Mouse (Mus musculus): ENCODE data around the gene Pink1.
"Not testable (repeated sequence)": the region's sequence is repeated elsewhere in the genome, so short reads cannot be mapped to it uniquely, and the experiment has no call there.

Pink1 gene

DNA sequence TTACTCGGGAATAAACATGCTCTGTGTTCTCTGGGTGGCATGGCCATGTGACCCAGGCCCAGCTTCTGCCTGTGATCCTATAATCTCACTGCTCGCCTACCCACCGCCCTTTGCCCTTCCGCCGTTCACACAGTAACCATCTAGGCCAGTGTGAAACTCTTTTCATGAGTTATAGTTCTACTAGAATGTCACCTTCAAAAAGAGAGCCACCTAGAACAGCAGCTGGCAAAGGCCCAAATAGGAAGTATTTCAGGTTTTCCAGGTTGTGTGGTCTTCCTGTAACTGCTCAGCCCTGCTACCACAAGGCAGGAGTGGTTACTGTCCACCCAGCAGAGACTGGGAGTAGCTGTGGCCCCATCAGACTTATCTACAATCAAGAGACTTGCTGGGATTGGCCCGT is 16.7 kb upstream of the Pink1 start:
- intact Hi-C loops (cut with DNase I), result no loop called here

DNA sequence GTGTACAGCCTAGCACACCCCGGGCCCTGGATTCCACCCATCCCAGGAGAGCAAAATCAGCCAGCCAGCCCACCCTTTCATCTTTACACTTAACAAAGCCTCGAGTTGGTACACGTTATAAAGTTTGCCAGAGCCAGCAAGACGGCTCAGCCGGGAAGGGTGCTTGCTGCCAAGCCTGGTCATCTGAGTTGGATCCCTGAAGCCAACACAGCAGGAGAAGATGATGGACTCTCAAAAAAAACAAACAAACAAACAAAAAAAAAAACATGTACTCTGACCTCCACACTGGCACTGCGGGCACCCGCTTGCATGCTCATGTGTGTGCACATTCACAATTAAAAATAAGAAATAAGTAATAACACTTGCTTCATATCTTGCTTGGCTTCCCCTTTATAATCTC is 15.9 kb upstream of the Pink1 start:
- intact Hi-C loops (cut with DNase I), result no loop called here

DNA sequence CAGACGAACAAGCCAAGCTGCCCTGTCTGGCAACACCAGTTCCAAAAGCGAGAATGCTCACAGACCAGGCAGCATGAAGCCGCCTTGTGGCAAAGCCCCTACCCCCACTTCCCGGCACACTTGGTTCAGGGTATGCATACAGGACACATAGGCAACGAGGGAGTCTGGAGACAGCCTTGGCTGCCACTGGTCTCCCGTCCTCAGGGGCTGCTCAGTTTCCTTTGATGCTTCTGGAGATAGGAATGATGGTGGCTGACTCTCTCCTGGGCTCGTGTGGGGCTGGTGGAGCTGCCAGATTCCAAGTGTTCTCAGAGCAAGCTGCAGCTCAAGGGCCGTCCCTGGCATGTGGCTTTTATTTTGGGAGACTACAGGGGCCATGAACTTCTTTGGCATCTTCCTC is 15.3 kb upstream of the Pink1 start:
- intact Hi-C loops (cut with DNase I), result no loop called here

DNA sequence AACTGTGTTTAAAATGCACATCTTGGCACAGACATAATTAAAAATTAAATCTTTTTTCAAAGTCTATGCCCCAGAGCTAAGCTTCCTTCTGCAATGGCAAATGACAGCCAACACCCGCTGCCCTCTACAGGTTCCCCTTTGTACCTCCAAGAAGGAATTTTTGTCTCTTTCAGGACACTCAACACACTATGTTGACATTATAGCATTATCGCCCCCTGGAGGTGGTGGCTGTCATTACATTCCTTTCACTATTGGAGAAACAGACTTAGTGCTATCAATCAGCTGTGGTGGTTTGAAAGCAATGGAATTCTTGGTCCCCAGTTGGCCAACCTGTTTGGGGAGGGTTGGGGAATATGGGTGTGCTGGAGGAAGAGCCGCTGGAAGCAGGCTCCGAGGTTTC is 13.9 kb upstream of the Pink1 start:
- intact Hi-C loops (cut with DNase I), result no loop called here

DNA sequence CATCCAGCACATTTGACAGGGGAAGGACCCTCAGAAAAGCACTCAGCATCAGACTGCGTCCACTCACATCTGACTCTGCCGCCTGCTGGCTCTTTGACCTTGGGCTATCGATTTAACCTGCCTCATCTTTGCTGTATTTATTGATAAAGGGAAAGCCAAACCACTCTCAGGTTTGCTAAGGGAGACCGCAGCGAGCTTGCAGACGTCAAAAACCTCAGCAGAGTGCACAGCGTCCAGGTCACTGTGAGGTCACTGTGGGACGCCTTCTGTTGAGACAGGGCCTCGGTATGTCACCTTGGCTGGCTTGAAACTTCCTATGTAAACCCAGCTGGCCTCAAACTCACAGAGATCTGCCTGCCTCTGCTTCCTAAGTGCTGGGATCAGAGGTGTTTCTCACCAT is 11.2 kb upstream of the Pink1 start:
- intact Hi-C loops (cut with DNase I), result no loop called here

DNA sequence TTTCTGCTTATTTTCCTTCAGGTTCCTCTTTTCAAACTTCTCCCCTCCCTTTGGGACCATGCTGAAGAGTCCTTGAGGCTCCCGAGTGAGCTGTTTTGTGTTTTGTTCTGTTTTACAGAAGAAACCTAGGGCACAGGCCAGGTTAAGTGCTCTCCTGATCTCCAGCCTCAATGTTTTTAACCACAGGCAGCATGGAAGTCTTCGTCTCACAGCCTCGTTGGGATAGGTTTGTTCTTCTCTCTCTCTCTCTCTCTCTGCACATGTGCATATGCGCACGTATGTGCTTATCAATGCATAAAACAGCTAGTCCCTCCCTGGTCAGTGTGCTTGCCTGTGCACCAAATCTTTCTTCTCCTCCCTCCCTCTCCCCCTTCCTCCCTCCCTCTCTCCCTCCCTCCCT is 10.8 kb upstream of the Pink1 start:
- intact Hi-C loops (cut with DNase I), result no loop called here

DNA sequence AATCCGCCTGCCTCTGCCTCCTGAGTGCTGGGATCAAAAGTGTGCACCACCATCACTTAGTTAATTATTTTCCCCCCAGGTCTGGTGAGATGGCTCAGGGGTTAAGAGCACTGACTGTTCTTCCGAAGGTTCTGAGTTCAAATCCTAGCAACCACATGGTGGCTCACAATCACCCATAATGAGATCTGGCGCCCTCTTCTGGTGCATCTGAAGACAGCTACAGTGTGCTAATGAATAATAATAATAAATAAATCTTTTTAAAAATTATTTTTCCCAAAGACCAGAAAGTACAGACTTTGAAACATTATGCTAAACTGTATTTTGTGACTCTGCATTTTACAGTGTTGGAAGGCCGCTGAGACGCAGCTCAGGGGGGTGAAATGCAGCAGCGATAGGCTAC is 9.5 kb upstream of the Pink1 start:
- intact Hi-C loops (cut with DNase I), result no loop called here

DNA sequence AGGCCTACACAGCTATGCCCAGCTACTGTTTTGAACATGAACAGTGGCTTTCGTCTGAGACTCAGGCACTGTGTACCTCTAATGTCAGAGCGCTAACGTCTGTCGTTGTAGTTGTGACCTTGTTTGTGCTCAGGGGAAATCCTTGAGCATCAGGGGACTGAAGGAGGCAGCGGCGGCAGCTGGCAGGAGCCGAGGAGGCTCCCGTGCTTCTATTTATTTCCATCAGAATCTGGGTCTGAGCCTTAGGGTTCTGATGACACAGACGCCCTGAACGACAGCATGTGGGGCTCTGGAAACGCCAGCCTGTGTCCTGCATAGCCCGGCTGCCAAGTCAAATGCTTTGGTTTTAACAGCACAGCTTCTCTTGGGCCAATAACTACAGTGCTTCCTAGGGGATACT is 8.9 kb upstream of the Pink1 start:
- intact Hi-C loops (cut with DNase I), result no loop called here

DNA sequence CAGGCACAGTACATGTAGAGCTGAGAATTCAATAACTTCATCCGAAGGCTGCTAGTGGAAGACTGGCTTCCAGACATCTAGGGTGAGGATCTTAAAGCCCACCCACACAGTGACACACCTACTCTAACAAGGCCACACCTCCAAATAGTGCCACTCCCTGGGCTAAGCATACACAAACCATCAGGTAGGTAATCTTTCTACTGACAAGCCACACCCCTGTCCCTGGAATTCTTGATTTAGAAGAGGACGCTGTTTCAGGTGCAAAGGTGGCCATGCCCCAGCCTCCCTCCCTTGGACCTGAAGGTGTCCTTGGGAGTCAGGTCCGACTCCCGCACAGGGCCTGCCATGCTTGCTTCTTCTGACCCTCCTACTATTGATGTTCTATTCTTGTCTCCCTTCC is 7.0 kb upstream of the Pink1 start:
- intact Hi-C loops (cut with DNase I), result no loop called here

DNA sequence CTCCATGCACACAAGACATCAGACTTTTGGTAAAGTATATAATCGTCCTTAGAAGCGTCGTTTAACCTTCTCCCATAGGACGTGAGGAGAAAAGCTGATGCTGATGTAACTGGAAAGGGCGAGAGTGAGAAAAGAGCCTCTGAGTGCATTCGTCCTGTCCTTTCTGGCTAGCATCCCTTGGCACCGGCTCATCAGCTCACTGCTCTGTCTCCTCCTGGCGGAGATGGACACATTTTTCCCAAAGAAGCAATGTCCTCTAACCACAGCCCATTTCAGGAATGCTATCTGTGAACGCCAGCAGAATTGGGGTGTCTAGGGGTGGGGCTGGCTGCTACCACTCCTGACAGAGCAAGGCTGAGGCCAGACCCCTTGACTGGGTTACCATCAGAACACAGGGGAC is 5.5 kb upstream of the Pink1 start:
- intact Hi-C loops (cut with DNase I), result no loop called here

DNA sequence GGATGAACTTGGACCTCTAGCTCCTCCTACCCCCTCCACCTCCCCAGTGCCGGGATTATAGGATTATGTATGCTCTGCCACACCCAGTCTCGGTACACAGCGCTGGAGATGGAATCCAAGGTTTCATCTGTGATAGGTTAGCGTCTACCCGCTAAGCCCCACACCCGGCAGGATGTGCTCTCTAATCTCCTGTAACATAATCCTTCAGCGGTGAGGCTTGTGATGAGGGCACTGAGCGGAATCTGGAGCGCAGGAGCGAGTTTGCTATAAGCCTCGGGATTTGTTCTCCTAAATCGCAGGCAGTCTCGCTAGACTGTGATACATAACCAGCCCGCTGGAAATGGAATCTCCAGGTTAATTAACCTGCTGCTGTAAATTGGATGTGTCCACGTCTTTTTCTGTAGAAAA is 4.2 kb upstream of the Pink1 start:
- intact Hi-C loops (cut with DNase I), result no loop called here

DNA sequence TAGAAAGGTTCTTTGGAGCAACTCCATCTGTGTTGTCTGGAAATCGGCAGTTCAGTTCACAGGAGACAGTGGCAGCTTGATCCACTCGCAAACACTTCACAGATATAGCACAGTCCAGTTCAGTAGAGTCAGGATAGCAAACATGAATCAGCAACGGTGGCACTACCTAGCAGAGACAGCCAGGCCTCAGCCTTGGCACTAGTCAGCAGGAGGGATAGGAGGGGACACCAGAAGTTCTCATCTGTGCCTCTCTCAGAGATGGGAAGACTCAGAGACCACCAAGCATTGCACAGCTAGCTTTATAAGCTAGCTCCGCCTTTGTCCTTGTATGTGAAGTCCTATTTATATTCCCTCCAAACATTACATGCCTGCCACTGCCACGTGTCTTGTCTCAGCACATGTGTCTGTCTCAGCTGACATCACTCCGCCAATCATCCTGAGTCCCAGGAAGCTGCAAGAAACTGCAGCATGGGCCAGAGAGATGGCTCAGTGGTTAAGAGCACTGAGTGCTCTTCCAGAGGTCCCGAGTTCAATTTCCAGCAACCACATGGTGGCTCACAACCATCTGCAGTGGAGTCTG is 1.9 kb upstream of the Pink1 start:
- intact Hi-C loops (cut with DNase I), result no loop called here

DNA sequence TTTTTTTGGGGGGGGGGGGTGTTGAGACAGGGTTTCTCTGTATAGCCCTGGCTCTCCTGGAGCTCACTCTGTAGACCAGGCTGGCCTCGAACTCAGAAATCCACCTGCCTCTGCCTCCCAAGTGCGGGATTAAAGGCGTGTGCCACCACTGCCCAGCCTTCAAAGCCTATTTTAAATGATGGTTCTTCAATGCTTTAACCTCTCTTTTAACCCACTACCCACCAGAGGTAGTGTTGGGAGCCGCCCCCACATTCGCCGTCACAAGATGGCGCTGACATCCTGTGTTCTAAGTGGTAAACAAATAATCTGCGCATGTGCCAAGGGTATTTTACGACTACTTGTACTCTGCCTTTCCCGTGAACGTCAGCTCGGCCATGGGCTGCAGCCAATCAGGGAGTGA is 1.0 kb upstream of the Pink1 start:
- intact Hi-C loops (cut with DNase I), result not testable (repeated sequence)

DNA sequence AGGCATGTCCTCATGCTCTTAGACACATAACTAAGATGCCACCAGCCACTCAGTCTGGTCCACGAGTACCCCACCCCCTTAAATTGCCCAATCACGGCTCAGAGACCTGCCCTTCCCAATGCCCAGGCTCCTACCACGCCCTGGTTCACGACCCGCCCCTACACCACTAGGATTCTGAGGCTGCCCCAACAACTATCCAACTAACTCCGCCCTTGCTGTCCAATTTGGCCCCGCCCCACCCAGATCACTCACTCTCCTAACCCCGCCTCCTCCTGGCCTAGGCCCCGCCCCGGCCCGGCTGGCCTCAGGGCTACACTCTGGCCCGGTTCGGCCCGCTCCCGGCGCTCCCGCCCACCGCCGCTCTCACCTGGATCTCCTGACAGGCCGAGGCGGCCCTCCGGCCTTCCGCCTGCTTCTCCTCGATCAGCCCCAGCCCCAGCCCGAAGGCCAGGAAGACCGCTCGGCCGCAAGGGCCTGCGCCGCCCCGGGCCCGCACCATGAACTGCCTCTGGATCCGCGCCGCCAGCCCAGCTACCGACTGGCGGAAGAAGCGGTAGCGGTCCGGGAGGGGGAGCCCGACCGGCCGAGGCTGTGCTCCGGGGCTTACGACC is 536 bp downstream of the Pink1 start:
- intact Hi-C loops (cut with DNase I), result loop anchor here (1.0 kb wide), 1 partner anchor 54 kb away; no protein-coding TSS in a partner anchor

DNA sequence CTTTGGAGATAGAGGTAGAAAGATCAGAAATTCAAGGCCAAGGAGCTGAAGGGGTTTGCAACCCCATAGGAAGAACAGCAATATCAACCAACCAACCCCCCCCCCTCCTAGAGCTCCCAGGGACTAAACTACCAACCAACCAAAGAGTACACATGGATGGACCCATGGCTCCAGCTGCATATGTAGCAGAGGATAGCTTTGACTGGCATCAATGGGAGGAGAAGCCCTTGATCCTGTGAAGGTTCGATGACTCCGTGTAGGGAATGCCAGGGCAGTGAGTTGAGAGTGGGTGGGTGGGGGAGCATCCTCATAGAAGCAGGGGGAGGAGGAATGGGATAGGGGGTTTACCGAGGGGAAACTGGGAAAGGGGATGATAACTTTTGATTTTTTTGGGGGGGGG is 1.7 kb downstream of the Pink1 start:
- intact Hi-C loops (cut with DNase I), result no loop called here

DNA sequence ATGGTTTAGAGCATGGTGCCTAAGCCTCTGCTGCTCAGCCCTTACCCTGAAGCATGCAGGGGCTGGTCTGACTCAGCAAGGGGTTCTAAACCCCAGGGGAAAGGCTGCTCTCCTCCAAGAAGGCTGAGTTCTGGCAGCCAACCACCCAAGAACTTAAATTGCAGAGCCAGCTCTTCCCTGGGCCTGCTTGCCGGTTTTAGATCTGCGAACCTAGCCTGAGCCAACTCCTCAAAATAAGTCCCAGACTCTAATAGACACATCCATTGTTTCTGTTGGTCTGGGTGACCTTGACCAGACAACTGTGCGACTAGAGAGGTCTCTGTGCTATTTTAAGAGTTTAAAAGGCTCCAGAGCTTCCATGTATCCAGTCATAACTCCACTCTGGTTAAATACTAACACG is 2.4 kb downstream of the Pink1 start:
- intact Hi-C loops (cut with DNase I), result no loop called here

DNA sequence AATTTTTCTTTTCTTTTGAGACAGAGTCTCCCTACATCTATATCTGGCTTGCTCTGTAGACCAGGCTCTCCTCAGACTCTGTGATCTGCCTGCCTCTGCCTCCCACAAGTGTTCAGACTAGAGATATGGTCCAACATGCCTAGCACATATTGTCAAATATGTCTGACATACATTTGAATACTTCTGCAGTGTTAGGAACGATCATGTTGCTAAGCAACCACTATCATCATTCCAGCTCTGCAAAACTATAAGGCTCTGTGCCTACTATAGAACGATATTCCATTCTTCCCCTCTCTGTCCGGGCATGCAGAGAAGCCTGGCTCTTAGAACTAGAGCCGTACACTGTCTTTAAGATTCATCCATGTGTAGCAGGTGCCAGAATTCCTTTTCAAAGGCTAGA is 3.4 kb downstream of the Pink1 start:
- intact Hi-C loops (cut with DNase I), result no loop called here

DNA sequence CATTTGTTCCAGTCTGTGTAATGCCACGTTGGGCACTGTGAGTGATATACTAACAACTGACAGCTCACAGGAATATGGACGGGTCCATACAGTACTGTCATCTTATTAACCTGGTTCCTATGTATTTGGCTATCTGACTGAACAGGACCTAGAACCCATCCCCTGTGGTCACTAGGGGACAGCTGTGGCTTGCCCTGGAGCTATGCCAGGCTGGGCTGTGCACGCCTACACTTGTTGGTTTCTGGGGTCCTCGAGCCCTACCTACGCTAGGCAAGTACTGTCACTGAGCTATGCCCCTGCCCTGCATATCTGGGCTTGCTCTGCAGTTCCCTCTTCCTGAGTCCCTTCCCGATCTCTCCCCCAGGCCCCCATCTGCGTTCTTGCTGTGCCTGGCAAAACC is 4.6 kb downstream of the Pink1 start:
- intact Hi-C loops (cut with DNase I), result no loop called here

DNA sequence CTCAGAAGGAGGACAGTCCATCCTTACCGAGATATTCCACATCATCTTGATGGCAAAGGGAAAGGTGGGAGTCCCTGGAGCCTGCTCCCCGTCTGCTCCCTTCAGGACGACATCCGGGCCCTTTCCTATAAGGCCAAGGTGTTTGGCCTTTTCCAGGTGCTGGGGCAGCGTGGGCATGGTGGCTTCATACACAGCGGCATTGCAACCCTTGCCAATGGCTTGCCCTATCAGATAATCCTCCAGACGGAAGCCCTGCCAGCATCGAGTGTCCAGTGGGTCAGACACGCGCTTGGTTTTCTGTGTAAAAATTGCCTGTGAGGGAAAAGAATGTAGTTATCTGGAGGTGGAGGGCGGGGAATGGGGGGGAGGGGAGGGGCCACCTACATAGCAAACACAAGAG is 5.4 kb downstream of the Pink1 start:
- intact Hi-C loops (cut with DNase I), result no loop called here

DNA sequence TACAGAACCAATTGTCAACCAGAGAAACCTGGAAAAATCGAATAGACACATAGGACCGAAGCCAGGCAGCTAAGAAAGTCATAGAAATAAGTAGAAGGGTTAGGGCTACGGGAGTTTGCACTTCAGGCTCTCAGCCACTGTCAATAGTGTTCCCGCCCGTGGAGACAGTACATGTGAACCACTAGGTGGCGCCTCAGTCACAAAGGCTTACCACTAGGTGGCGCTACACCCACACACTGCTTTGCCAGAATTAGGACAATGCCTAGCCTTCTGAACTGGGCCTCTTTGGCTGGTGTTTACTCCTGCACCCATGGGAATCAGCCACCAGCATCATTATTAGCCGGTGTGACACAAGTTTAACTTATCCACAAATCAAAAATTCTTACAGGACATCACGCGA is 6.6 kb downstream of the Pink1 start:
- intact Hi-C loops (cut with DNase I), result loop anchor here (2.0 kb wide), 1 partner anchor 107 kb away; no protein-coding TSS in a partner anchor

DNA sequence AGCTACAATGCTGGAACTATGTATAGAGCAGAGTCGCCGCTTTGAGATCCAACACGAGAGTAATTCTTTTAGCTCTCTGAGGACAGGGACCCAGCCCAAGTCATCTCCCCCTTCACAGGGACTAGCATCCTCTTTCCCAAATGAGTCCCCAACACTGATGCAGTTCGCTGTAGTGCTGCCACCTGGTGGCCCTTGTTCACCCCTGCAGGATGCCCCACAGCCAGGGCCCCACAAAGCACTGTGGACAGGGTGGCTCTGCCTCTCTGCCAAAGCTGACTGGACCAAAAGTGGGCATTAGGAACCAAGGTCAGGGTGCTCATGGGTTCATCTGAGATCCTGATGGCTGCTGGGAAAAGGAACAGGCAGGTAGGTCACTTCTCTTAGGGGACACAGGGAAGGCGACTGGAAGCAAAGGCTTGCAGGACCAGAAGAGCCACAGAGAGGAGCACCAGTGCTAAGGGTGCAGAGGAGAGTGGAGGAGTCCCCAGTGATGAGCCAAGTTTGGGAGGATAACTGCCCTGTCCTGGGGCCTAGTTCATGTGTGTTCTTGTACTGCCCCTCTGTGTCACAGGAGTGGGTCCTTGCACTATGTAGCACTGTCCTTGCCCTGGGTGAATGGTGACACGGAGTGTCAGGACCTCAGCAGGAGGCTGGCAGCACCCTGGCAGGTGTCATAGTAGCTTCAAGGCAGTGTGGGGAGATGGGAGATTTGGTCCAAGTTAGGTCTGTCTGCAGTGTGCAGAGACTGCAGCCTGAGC is 7.4 kb downstream of the Pink1 start:
- intact Hi-C loops (cut with DNase I), result loop anchor here (2.0 kb wide), 1 partner anchor 108 kb away; no protein-coding TSS in a partner anchor

DNA sequence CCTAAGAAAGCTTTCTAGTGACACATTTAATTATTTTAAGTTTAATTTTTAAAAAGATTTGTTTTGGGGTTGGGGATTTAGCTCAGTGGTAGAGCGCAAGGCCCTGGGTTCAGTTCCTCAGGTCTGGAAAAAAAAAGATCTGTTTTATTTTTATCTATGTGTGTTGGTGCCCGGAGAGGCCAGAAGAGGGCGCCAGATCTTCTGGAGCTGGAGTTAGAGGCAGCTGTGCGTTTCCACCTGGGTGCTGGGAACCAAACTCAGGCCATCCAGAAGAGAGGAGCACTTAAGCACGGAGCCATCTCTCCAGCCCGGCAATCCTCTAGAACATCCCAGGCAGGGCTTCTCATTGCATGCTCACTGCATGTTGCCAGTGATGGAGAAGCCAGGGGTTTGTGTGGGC is 9.7 kb downstream of the Pink1 start:
- intact Hi-C loops (cut with DNase I), result no loop called here

DNA sequence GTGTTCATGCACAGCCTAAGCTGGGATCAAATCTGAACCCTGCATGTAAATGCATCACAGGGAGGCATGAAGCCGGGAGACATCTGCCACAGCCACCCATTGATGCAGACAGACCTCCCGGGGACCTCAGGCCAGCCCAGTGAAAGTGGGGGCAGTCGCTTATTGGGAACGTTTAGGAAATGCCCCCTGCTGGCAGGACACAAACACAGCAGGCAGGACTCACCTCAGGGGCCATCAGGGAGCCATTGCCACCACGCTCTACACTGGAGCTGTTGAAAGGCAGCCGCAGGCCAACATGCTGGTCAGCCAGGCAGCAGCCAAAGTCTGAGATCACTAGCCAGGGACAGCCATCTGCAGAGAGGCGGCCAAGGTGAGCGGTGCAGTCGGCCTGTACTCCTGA is 10.3 kb downstream of the Pink1 start:
- intact Hi-C loops (cut with DNase I), result no loop called here

Data from adrenal gland (tissue).